Mouse (Mus musculus) stomach, embryonic 14.5 days (tissue): ENCODE results near the gene 2300002M23Rik. TPM values are rescaled to one million over a fixed set of nuclear protein-coding genes. Genes with fewer than 3 reads are reported as not detected.

Experiments
- ATAC-seq: fragments of 200-750 bp; cut with Nextera tagmentation; 2 replicates; pipeline ENCODE4 v1.8.0; 2017; ENCODE audit warnings: low read depth, moderate TSS enrichment; ENCODE audit not compliant: insufficient number of reproducible peaks, insufficient read depth, low FRiP score
- H3K27ac ChIP-seq: fragments of 300-500 bp; sonication (generic); 2 replicates; pipeline ENCODE4 v1.5.1; 2014; ENCODE audit warnings: mild to moderate bottlenecking, low read length, moderate library complexity, mixed read lengths
- H3K27me3 ChIP-seq: fragments of 300-500 bp; sonication (generic); 2 replicates; pipeline ENCODE4 v1.6.1; 2014; ENCODE audit warnings: low read length, control low read depth, mixed read lengths; ENCODE audit not compliant: control insufficient read depth, insufficient read depth
- H3K36me3 ChIP-seq: fragments of 300-500 bp; sonication (generic); 2 replicates; pipeline ENCODE4 v1.6.1; 2014; ENCODE audit warnings: mild to moderate bottlenecking, control low read depth, low read length, moderate library complexity, mixed read lengths; ENCODE audit not compliant: control insufficient read depth, insufficient read depth
- H3K4me1 ChIP-seq: fragments of 300-500 bp; sonication (generic); 2 replicates; pipeline ENCODE4 v1.6.1; 2014; ENCODE audit warnings: low read length, control low read depth, mixed read lengths; ENCODE audit not compliant: control insufficient read depth, insufficient read depth
- H3K4me2 ChIP-seq: fragments of 300-500 bp; sonication (generic); replicated peaks from 2 replicates; pipeline ENCODE4 v1.6.1; 2014; ENCODE audit warnings: low read depth, low read length, control low read depth
- H3K4me3 ChIP-seq: fragments of 300-500 bp; sonication (generic); 2 replicates; pipeline ENCODE4 v1.5.1; 2014; ENCODE audit warnings: low read depth, low read length, control low read depth
- H3K9ac ChIP-seq: fragments of 300-500 bp; sonication (generic); replicated peaks from 2 replicates; pipeline ENCODE4 v1.6.1; 2014; ENCODE audit warnings: low read depth, mild to moderate bottlenecking, control low read depth, low read length, moderate library complexity, mixed read lengths
- H3K9me3 ChIP-seq: fragments of 300-500 bp; sonication (generic); 2 replicates; pipeline ENCODE4 v1.6.1; 2016; ENCODE audit warnings: low read depth, low read length, control low read depth; ENCODE audit not compliant: control insufficient read depth
- WGBS: fragments of 180-500 bp; shearing (Covaris S2); extraction: QIAGEN DNeasy Blood & Tissue Kit; methylation state at CpG from one replicate; pipeline ENCODE4 v1.1.7; 2014; 5-methylcytosine and 5-hydroxymethylcytosine counted together
- polyA plus RNA-seq: library from polyadenylated mRNA; unstranded; fragments of >200 nt; fragmentation: Nextera tagmentation; extraction: Ambion mirVana; gene quantifications from 2 replicates; pipeline ENCODE4 v1.2.1, GENCODE M21; 2014

2300002M23Rik gene
- polyA plus RNA-seq = 0.66 TPM in 1 of 2 replicates, not detected in the other

DNA sequence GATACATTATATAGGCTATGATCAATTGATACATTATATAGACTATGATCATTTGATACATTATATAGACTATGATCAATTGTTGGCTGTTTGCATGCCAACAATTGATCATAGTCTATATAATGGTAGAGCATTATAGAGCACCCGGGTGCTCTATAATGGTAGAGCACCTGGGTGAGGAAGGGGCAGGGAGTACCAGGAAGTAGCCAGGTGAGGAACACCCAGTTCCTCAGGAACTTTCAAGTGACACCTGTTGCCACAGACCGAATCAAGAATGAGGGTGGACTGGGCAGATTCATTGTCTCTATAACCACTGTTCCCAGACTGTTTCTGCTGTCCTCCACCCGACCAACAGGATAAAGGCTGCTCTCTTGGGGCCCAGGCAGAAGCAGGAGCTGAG lies at the start of gene 2300002M23Rik:
Gene 2300002M23Rik, plus strand, starts transcription at position 301 of the 400 bp plus-strand sequence.
- H3K4me3 ChIP-seq = no peak within 1 kb of the TSS
- no peaks in the 10 kb centered on the region for H3K36me3 ChIP-seq
- 60% methylated on average over 3 of the region's 3 CpGs for WGBS
- peaks cover 7% of the 10 kb centered on the region; the same call in 1 of the 2 replicates for H3K4me1 ChIP-seq
- H3K4me2 ChIP-seq = no peak within 1 kb of the TSS
- 0 out of 2 replicates have a peak, but pooled peaks cover 6% of the 10 kb centered on the region for H3K27me3 ChIP-seq
- no peak within 1 kb of the TSS for H3K27ac ChIP-seq
- no peak for ATAC-seq
- H3K9me3 ChIP-seq = no peaks in the 10 kb centered on the region
- H3K9ac ChIP-seq = no peak within 1 kb of the TSS

- H3K9ac ChIP-seq = peak overlapping the region; percentile 50; the same call in 1 of the 2 replicates
- ATAC-seq = no peak
- peak overlapping the region; percentile 72 for H3K4me2 ChIP-seq
- peaks cover 30% of the 10 kb centered on the region for H3K4me1 ChIP-seq
- H3K4me3 ChIP-seq = peak overlapping the region; percentile 45
- 6% methylated on average over 12 of the region's 12 CpGs for WGBS
- no peaks in the 10 kb centered on the region for H3K9me3 ChIP-seq
- no peaks in the 10 kb centered on the region; the same call in 1 of the 2 replicates for H3K36me3 ChIP-seq
- H3K27me3 ChIP-seq = no peaks in the 10 kb centered on the region
- peak overlapping the region; percentile 45 for H3K27ac ChIP-seq
These were observed 49.7 kb upstream of the 2300002M23Rik start for GRCm38 (mm10) chr17:35517526-35517925.

DNA sequence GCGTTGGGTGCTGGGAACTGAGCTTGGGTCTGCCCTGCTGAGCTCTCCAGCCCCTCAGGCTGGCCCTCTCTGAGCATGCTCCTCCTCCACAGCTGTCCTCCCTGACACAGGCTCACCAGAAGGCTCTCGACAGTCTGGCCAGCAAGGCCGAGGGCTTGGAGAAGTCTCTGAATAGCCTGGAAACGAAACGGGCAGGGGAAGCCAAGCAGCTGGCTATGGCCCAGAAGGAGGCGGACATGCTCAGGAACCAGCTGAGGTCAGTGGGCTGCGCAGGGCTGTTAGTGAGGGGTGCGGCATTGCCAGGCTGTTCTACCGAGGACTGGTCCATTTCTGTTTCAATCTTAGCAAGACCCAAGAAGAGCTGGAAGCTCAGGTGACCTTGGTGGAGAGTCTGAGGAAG lies 42.9 kb upstream of the 2300002M23Rik start:
- 86% methylated on average over 9 of the region's 9 CpGs for WGBS
- H3K27me3 ChIP-seq = no peaks in the 10 kb centered on the region
- ATAC-seq = no peak
- H3K4me1 ChIP-seq = no peaks in the 10 kb centered on the region
- H3K9ac ChIP-seq = no peak overlapping the region
- no peak overlapping the region for H3K4me2 ChIP-seq
- H3K9me3 ChIP-seq = no peaks in the 10 kb centered on the region
- H3K36me3 ChIP-seq = peaks cover 36% of the 10 kb centered on the region
- no peak overlapping the region for H3K27ac ChIP-seq
- H3K4me3 ChIP-seq = no peak overlapping the region

- WGBS = 72% methylated on average over 8 of the region's 8 CpGs
- Histone ChIP-seq H3K4me3 (no peak overlapping the region), H3K9me3 (no peaks in the 10 kb centered on the region), H3K4me1 (no peaks in the 10 kb centered on the region), H3K27me3 (no peaks in the 10 kb centered on the region), H3K4me2 (no peak overlapping the region), H3K9ac (no peak overlapping the region), H3K27ac (no peak overlapping the region), H3K36me3 (peaks cover 49% of the 10 kb centered on the region)
- no peak for ATAC-seq
These were observed 40.6 kb upstream of the 2300002M23Rik start for GRCm38 (mm10) chr17:35526644-35527043.

GRCm38 (mm10) chr17:35532360-35532759 lies 34.9 kb upstream of the 2300002M23Rik start:
- 10% methylated on average over 3 of the region's 3 CpGs for WGBS
- no peak overlapping the region for H3K4me3 ChIP-seq

GRCm38 (mm10) chr17:35532901-35533300 lies 34.3 kb upstream of the 2300002M23Rik start, which contains the start of gene Psors1c2:
Gene Psors1c2, plus strand, starts transcription at chr17:35533201.
- Histone ChIP-seq H3K9me3 (no peaks in the 10 kb centered on the region), H3K36me3 (peaks cover 23% of the 10 kb centered on the region), H3K9ac (no peak within 1 kb of the TSS), H3K27ac (no peak within 1 kb of the TSS), H3K4me3 (no peak within 1 kb of the TSS), H3K27me3 (no peaks in the 10 kb centered on the region), H3K4me1 (no peaks in the 10 kb centered on the region), H3K4me2 (no peak within 1 kb of the TSS)
- WGBS = 17% methylated on average over 7 of the region's 7 CpGs
- ATAC-seq = no peak

More at GRCm38 (mm10) chr17:35532360-35532759, 34.9 kb upstream of the 2300002M23Rik start:
- Histone ChIP-seq H3K4me2 (no peak overlapping the region), H3K4me1 (no peaks in the 10 kb centered on the region), H3K36me3 (peaks cover 24% of the 10 kb centered on the region), H3K27ac (no peak overlapping the region), H3K27me3 (no peaks in the 10 kb centered on the region), H3K9me3 (no peaks in the 10 kb centered on the region), H3K9ac (no peak overlapping the region)
- ATAC-seq = no peak

DNA sequence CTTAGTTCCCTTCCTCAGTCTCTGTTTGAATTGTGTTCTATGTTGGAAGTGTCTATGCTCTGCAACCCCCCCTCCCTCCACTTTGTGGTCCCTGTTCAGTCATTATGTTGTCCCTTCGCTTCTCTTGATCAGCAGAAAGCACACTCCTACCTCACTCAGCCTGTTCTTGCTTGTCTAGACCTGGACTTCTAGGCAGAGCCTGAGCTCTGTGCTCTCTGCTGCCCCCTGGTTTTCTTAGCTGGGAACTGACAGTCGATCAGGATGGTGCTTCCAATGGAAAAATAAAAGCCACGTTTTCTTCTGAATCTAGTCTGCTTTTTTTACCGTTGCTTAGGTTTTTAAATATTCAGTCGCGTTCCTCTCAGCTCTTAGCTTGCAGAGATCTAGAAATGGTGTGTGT lies 32.9 kb upstream of the 2300002M23Rik start:
- Histone ChIP-seq H3K9me3 (no peaks in the 10 kb centered on the region), H3K4me3 (no peak overlapping the region), H3K27me3 (no peaks in the 10 kb centered on the region), H3K9ac (no peak overlapping the region), H3K27ac (no peak overlapping the region), H3K4me1 (no peaks in the 10 kb centered on the region), H3K36me3 (peaks cover 13% of the 10 kb centered on the region), H3K4me2 (no peak overlapping the region)
- ATAC-seq = peak; percentile 72; the same call in 1 of the 2 replicates
- WGBS = 10% methylated on average over 6 of the region's 6 CpGs

GRCm38 (mm10) chr17:35537421-35537820 lies 29.8 kb upstream of the 2300002M23Rik start:
- Histone ChIP-seq H3K9ac (no peak overlapping the region), H3K9me3 (no peaks in the 10 kb centered on the region), H3K4me3 (no peak overlapping the region), H3K4me2 (no peak overlapping the region), H3K27me3 (no peaks in the 10 kb centered on the region), H3K4me1 (no peaks in the 10 kb centered on the region), H3K27ac (no peak overlapping the region), H3K36me3 (no peaks in the 10 kb centered on the region)
- WGBS = 86% methylated on average over 4 of the region's 4 CpGs
- no peak for ATAC-seq

DNA sequence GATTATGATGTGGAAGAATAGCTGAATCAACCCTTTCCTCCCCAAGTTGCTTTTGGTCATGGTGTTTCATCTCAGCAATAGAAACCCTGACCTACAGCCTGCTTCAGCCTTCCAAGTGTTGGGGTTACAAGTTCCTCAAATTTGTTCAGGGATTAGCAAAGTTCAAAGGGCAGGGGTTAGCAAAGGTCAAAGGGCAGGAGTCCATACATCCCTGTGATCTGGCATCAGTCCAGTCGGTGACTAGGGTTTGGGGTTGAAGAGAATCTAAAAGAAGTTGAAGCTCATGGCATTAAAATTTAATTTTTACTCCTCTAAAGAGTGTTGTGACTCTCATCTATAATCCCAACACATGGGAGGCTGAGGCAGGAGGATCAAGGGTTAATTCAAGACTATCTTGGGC lies 28.8 kb upstream of the 2300002M23Rik start:
- WGBS = 85% methylated on average over 1 of the region's 1 CpGs
- Histone ChIP-seq H3K4me2 (no peak overlapping the region), H3K4me3 (no peak overlapping the region), H3K27ac (no peak overlapping the region), H3K9ac (no peak overlapping the region), H3K27me3 (no peaks in the 10 kb centered on the region), H3K36me3 (no peaks in the 10 kb centered on the region), H3K4me1 (no peaks in the 10 kb centered on the region), H3K9me3 (no peaks in the 10 kb centered on the region)
- ATAC-seq = no peak
